Mouse (Mus musculus): ENCODE measurements around the gene Tmtc2. TPM values are rescaled to one million over a fixed set of nuclear protein-coding genes. Genes with fewer than 3 reads are reported as not detected.
A peak's percentile ranks its signal among the peaks of the same experiment; 100 is the strongest.
"Not testable (repeated sequence)": the region's sequence is repeated elsewhere in the genome, so short reads cannot be mapped to it uniquely, and the experiment has no call there.

Tmtc2 gene
- polyA plus RNA-seq, 1 experiment from 2014 or later = 4.9 TPM

- ATAC-seq = no peak
- H3K27ac ChIP-seq (ENCODE audit: low read depth, low read length) = no peak overlapping the region
- no peaks in the 10 kb centered on the region for H3K9me3 ChIP-seq (ENCODE audit: control insufficient read depth)
- no peak overlapping the region for H3K4me2 ChIP-seq (replicated peaks; ENCODE audit: low read depth)
- no peaks in the 10 kb centered on the region for H3K4me1 ChIP-seq (replicated peaks; ENCODE audit: control insufficient read depth, insufficient read depth, low read length)
- no peaks in the 10 kb centered on the region for H3K27me3 ChIP-seq (replicated peaks; ENCODE audit: control insufficient read depth, insufficient read depth, low read length)
- H3K36me3 ChIP-seq (ENCODE audit: control insufficient read depth, insufficient read depth) = no peaks in the 10 kb centered on the region
- TF ChIP-seq CTCF (IDR thresholded peaks at IDR 0.05; ENCODE audit: low read depth) = no peak
- 73% methylated on average over 2 of the region's 2 CpGs for WGBS
- H3K9ac ChIP-seq (ENCODE audit: low read depth, low read length) = no peak overlapping the region
- no peak overlapping the region for H3K4me3 ChIP-seq (ENCODE audit: low read depth, low read length)
These were observed 285.8 kb downstream of the Tmtc2 start for GRCm38 (mm10) chr10:105288472-105288871.

GRCm38 (mm10) chr10:105287575-105287974 lies 286.7 kb downstream of the Tmtc2 start:
- no peaks in the 10 kb centered on the region for H3K4me1 ChIP-seq (replicated peaks; ENCODE audit: control insufficient read depth, insufficient read depth, low read length)
- ATAC-seq = no peak

DNA sequence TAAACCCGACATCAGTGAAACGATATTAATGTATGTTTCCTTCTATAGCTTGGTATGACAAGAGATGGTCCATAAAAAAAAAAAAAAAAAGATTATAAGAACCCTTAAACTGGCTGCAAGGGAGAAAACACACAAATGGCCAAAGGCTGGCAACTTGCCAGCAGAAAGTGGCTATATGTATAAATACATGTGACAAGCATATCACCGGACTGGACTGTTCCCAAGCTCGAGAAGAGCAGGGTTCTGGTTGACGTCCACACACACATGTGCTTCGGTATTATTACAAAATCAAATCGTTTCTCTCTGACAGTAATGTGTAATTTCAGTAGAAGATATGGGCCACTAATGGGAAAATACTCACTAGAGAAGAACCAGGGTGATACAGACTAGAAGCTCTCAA lies 287.2 kb downstream of the Tmtc2 start:
- Histone ChIP-seq H3K27me3 (replicated peaks; ENCODE audit: control insufficient read depth, insufficient read depth, low read length) (no peaks in the 10 kb centered on the region), H3K4me1 (replicated peaks; ENCODE audit: control insufficient read depth, insufficient read depth, low read length) (no peaks in the 10 kb centered on the region), H3K9me3 (ENCODE audit: control insufficient read depth) (no peaks in the 10 kb centered on the region), H3K27ac (ENCODE audit: low read depth, low read length) (no peak overlapping the region), H3K36me3 (ENCODE audit: control insufficient read depth, insufficient read depth) (no peaks in the 10 kb centered on the region), H3K9ac (ENCODE audit: low read depth, low read length) (no peak overlapping the region), H3K4me2 (replicated peaks; ENCODE audit: low read depth) (no peak overlapping the region), H3K4me3 (ENCODE audit: low read depth, low read length) (no peak overlapping the region)
- no peak for TF ChIP-seq CTCF (IDR thresholded peaks at IDR 0.05; ENCODE audit: low read depth)
- ATAC-seq = no peak
- WGBS = 65% methylated on average over 7 of the region's 7 CpGs

More at GRCm38 (mm10) chr10:105287575-105287974, 286.7 kb downstream of the Tmtc2 start:
- Histone ChIP-seq H3K27me3 (replicated peaks; ENCODE audit: control insufficient read depth, insufficient read depth, low read length) (no peaks in the 10 kb centered on the region), H3K4me2 (replicated peaks; ENCODE audit: low read depth) (no peak overlapping the region), H3K4me3 (ENCODE audit: low read depth, low read length) (no peak overlapping the region), H3K27ac (ENCODE audit: low read depth, low read length) (no peak overlapping the region), H3K9ac (ENCODE audit: low read depth, low read length) (no peak overlapping the region), H3K36me3 (ENCODE audit: control insufficient read depth, insufficient read depth) (no peaks in the 10 kb centered on the region), H3K9me3 (ENCODE audit: control insufficient read depth) (no peaks in the 10 kb centered on the region)
- WGBS = 82% methylated on average over 3 of the region's 3 CpGs
- TF ChIP-seq CTCF (IDR thresholded peaks at IDR 0.05; ENCODE audit: low read depth) = no peak

GRCm38 (mm10) chr10:105286221-105286620 lies 288.0 kb downstream of the Tmtc2 start:
- Histone ChIP-seq H3K27ac (ENCODE audit: low read depth, low read length) (no peak overlapping the region), H3K27me3 (replicated peaks; ENCODE audit: control insufficient read depth, insufficient read depth, low read length) (no peaks in the 10 kb centered on the region), H3K9ac (ENCODE audit: low read depth, low read length) (no peak overlapping the region), H3K4me2 (replicated peaks; ENCODE audit: low read depth) (no peak overlapping the region), H3K9me3 (ENCODE audit: control insufficient read depth) (no peaks in the 10 kb centered on the region), H3K4me3 (ENCODE audit: low read depth, low read length) (no peak overlapping the region), H3K4me1 (replicated peaks; ENCODE audit: control insufficient read depth, insufficient read depth, low read length) (no peaks in the 10 kb centered on the region), H3K36me3 (ENCODE audit: control insufficient read depth, insufficient read depth) (no peaks in the 10 kb centered on the region)
- no peak for TF ChIP-seq CTCF (IDR thresholded peaks at IDR 0.05; ENCODE audit: low read depth)
- ATAC-seq = no peak
- 79% methylated on average over 2 of the region's 2 CpGs for WGBS

DNA sequence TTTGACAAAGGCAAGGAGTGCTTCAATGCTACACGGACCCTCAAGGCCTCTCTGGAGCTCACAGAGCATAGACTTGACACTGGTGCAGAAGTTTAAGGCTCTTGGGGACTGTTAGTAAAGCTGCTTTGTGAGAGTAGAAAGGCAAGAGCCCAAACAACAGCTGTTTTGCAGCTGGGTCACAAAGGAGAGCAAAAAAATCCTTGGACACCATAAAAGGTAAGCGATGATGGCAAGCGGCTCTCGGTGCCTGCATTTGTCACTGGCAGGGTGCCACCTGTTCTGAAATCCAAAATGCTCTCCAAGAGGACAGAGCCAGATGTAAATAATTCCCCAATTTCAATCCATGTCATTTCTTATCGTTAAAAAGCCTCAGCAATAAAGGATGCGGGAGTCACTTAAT lies 290.1 kb downstream of the Tmtc2 start:
- 59% methylated on average over 6 of the region's 6 CpGs for WGBS
- no peaks in the 10 kb centered on the region for H3K27me3 ChIP-seq (replicated peaks; ENCODE audit: control insufficient read depth, insufficient read depth, low read length)
- no peaks in the 10 kb centered on the region for H3K36me3 ChIP-seq (ENCODE audit: control insufficient read depth, insufficient read depth)
- no peak overlapping the region for H3K4me3 ChIP-seq (ENCODE audit: low read depth, low read length)
- no peak for ATAC-seq
- no peak overlapping the region for H3K9ac ChIP-seq (ENCODE audit: low read depth, low read length)
- no peak overlapping the region for H3K4me2 ChIP-seq (replicated peaks; ENCODE audit: low read depth)
- no peak for TF ChIP-seq CTCF (IDR thresholded peaks at IDR 0.05; ENCODE audit: low read depth)
- no peaks in the 10 kb centered on the region for H3K4me1 ChIP-seq (replicated peaks; ENCODE audit: control insufficient read depth, insufficient read depth, low read length)
- no peak overlapping the region for H3K27ac ChIP-seq (ENCODE audit: low read depth, low read length)
- H3K9me3 ChIP-seq (ENCODE audit: control insufficient read depth) = no peaks in the 10 kb centered on the region

GRCm38 (mm10) chr10:105280933-105281332 lies 293.3 kb downstream of the Tmtc2 start:
- no peak overlapping the region for H3K4me3 ChIP-seq (ENCODE audit: low read depth, low read length)
- no peak for TF ChIP-seq CTCF (IDR thresholded peaks at IDR 0.05; ENCODE audit: low read depth)
- H3K9me3 ChIP-seq (ENCODE audit: control insufficient read depth) = no peaks in the 10 kb centered on the region
- no peak overlapping the region for H3K9ac ChIP-seq (ENCODE audit: low read depth, low read length)
- H3K27me3 ChIP-seq (replicated peaks; ENCODE audit: control insufficient read depth, insufficient read depth, low read length) = no peaks in the 10 kb centered on the region
- H3K4me1 ChIP-seq (replicated peaks; ENCODE audit: control insufficient read depth, insufficient read depth, low read length) = no peaks in the 10 kb centered on the region
- no peak for ATAC-seq
- H3K4me2 ChIP-seq (replicated peaks; ENCODE audit: low read depth) = no peak overlapping the region
- no peaks in the 10 kb centered on the region for H3K36me3 ChIP-seq (ENCODE audit: control insufficient read depth, insufficient read depth)
- 89% methylated on average over 3 of the region's 3 CpGs for WGBS
- H3K27ac ChIP-seq (ENCODE audit: low read depth, low read length) = no peak overlapping the region

DNA sequence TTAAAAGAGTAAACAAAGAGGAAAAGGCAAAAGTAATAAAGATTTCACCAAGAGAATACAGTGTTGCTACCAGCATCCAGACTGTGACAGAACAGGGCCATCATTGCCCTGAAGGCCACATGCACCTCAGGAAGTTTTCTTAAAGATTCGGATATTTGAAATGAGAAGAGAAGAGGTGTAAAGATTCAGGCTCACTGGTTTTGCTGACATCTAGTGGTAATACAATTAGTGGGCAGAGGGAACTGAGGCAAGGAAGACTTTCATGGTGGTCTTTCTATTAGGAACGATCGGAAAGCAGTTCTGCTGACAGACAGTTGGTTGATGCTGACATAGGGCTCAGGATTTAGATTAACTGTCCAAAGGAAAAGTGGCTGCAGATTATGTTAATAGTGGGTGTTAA lies 314.2 kb downstream of the Tmtc2 start:
- ATAC-seq = no peak
- 72% methylated on average over 3 of the region's 3 CpGs for WGBS
- H3K4me1 ChIP-seq (replicated peaks; ENCODE audit: control insufficient read depth, insufficient read depth, low read length) = no peaks in the 10 kb centered on the region

DNA sequence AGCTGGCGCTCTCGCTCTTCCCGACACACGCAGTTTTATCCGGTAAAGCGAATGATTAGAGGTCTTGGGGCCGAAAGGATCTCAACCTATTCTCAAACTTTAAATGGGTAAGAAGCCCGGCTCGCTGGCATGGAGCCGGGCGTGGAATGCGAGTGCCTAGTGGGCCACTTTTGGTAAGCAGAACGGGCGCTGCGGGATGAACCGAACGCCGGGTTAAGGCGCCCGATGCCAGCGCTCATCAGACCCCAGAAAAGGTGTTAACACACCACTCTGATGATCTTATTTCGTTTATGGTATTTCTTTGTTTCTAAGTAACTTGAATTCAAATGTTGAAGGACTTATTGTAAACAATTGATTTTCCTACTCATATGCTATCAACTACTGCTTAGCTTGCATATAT lies 336.0 kb downstream of the Tmtc2 start:
- H3K36me3 ChIP-seq (ENCODE audit: control insufficient read depth, insufficient read depth); H3K9ac ChIP-seq (ENCODE audit: low read depth, low read length); H3K4me3 ChIP-seq (ENCODE audit: low read depth, low read length); H3K27me3 ChIP-seq (replicated peaks; ENCODE audit: control insufficient read depth, insufficient read depth, low read length); H3K4me1 ChIP-seq (replicated peaks; ENCODE audit: control insufficient read depth, insufficient read depth, low read length); H3K27ac ChIP-seq (ENCODE audit: low read depth, low read length); H3K4me2 ChIP-seq (replicated peaks; ENCODE audit: low read depth); H3K9me3 ChIP-seq (ENCODE audit: control insufficient read depth); ATAC-seq: not testable (repeated sequence)
- WGBS = 91% methylated on average over 22 of the region's 22 CpGs

More for the DNA sequence above, 314.2 kb downstream of the Tmtc2 start:
- H3K9me3 ChIP-seq (ENCODE audit: control insufficient read depth) = no peaks in the 10 kb centered on the region
- H3K4me3 ChIP-seq (ENCODE audit: low read depth, low read length) = no peak overlapping the region
- no peak overlapping the region for H3K27ac ChIP-seq (ENCODE audit: low read depth, low read length)
- no peaks in the 10 kb centered on the region for H3K36me3 ChIP-seq (ENCODE audit: control insufficient read depth, insufficient read depth)
- H3K9ac ChIP-seq (ENCODE audit: low read depth, low read length) = no peak overlapping the region
- peak; percentile 31; the same call in 1 of the 2 replicates for TF ChIP-seq CTCF (IDR thresholded peaks at IDR 0.05; ENCODE audit: low read depth)
- no peak overlapping the region for H3K4me2 ChIP-seq (replicated peaks; ENCODE audit: low read depth)
- H3K27me3 ChIP-seq (replicated peaks; ENCODE audit: control insufficient read depth, insufficient read depth, low read length) = no peaks in the 10 kb centered on the region

All from intestine, postnatal 0 days (tissue).